Mouse (Mus musculus) mature B cell (primary cell): Measurements from ENCODE around the gene Tcn2.
"Not testable (repeated sequence)": the region's sequence is repeated elsewhere in the genome, so short reads cannot be mapped to it uniquely, and the experiment has no call there.

Experiments used
- in situ Hi-C: fragments of 300-500 bp; cut with MboI; formaldehyde crosslinking; loops from 2 replicates; pipeline ENCODE4 v1.14.3; 2019

The Tcn2 gene

DNA sequence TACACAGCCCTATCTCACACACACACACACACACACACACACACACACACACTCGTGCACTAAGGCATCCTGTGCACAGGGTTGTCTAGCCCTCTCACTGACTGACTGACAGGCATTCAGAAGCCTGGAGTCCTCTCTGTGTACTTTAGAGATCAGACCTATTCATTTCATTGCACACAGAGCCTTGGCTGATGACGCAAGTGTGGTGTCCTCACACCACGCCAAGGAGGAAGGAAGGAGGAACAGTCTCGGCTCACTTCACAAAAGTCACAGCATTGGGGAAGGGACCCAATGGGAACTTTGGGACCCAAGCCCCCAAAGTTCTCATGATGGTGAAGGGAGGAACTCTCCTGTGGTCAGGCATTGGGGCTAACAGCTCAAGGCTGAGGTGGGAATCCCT is 1.9 kb downstream of the Tcn2 start:
- in situ Hi-C loops, result no loop called here

DNA sequence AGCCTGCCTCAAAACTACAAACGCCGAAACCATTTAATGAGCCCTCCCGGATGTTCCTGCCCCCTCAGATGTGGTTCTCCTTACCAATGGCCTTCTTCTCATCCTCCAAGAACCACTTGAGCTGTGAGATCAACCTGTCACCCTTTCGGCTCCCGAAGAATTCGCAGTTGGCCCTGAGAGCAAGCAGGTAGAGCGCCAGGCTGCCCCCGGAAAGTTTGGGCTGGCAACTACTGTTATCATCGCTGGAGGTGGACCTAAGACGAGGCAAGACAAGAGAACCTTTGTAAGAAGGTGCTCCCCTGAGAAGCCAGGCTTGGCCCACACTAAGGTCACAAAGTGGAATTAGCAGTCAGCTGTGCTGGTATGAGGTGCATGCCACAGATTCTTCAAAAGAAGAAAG is 6.0 kb downstream of the Tcn2 start:
- in situ Hi-C loops, result no loop called here

DNA sequence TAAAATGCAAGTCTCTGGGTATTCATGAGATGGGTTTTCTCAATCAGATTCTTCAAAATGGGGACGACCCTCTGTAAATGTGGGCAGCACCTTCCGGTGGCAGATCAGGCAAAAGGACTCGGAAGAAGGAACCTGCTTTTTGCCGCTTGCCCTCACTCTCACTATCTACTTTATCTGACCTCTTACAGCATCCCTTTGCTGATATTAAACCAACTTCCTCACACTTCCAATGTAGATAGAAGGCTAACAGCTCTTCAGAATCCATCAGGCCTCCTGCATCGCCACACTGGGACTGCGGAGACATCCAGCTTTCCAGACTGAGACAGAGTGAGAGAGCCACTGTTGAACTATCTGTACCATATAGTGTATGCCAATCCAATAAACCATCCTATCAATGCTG is 9.2 kb downstream of the Tcn2 start:
- in situ Hi-C loops, result no loop called here

DNA sequence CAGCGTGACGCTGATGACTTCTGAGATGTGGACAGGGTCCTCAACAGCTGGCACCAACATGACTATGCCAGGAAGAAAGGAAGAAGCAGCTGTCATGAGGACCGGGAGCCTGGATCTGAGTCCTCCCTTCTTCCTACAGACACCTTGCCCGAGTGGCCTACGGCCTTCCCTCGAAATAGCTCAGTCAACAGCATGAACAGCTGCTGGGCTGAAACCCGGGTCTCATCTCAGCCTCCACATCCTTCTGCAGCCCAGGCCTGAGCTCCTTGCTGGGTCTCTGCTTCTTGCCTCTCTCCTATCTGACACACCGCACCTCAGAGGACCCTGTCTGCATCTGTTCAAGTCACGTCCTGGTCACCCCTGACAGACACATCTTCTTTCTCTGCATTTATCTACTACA is 9.8 kb downstream of the Tcn2 start:
- in situ Hi-C loops, result no loop called here

DNA sequence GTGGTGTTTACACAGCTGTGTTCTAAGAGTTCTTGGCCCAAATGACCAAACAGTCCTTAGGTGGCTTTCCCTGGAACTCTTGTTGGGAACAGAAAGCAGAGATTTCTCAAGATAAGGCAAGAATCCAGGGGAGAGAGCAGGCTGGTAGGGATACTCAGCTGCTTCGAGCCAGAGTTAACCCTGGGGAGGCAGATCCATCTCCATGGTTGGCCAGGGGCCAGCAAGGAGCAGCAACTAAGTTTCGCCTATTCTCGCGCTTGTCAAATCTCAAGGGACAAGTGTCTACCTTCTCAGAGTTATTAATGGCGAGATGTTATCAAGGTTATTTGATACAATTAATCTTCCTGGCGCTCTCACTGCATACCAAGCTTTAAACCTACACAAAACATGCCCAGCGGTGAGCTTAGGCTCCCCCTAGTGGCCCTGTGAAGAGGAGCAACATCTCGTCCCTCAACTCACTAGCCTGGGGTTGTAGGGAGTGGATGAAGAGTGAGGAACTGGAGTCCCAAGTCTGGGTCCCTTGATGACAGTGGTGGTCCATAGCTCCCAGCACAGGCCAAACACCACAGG is 10.6 kb downstream of the Tcn2 start:
- in situ Hi-C loops, result no loop called here

DNA sequence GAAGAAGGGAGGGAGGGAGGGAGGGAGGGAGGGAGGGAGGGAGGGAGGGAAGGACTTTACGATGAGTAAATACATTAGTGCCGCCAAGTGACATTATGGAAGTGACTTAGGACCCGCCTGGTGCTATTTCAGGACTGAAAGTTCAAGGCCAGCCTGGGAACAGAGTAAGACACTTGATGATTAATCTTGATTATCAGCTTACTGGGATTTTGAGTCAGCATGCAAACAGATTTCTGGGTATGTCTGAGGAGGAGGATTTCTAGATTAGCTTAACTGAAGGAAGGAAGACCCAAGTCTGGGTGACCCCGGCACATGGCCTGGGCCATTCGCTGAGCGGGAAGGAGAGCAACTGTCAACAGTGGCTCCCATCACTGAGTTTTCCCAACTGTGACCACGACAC is 11.5 kb downstream of the Tcn2 start:
- in situ Hi-C loops, result no loop called here

DNA sequence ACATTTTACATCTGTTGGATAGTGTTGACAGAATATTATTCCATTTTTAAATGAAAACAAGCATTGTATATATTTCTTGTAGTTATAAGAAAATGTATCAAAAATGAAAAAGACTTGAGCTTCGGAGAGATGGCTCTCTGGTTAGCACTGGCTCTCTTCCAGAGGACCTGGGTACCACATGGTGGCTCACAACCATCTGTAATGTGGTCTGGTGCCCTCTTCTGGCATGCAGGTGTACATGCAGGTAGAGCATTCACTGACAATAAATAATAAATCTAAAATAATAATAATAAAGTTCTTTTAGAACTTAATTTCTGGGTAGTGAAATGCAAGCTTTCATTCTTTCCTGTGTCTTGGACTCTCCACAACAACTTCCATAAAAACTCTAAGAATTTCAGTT is 13.2 kb downstream of the Tcn2 start:
- in situ Hi-C loops, result no loop called here

DNA sequence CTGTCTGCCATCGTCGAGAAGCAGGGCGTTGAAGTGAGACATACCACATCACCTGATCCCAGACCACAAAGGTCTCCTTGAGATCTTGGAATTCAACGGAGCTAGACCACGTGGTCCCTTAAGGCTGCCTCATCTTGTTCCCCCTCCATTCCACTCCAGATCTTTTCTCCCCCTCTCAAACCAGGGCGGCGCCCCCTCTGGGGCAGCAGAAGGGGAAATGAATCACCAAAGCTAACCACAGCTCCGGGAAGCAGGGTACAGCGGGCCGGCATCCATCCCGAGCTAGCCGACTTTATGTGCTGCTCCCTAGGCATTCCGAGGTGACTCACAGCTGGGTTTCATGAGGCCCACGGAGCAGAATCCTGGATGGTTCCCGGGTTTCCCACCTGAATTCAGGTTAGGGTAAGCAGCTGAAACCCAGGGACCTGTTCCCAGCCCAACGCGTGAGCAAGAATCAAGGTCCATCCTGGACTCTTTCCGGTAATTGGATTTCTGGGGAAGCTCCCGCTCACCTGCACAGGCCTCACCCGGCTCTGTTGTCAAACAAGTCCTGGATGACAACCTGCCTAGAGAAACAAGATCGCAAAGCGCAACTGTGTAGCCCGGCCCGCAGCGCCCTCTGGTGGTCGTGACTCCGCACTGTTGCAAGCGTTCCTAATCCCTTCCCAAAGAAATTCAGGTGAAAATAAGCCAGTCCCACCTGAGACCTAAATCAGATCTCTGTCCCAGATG is 17.7 kb downstream of the Tcn2 start, which contains the start of gene Slc35e4:
Gene Slc35e4 (minus strand): TSS at position 556 of the 732 bp plus-strand sequence.
- in situ Hi-C loops, result no loop called here

DNA sequence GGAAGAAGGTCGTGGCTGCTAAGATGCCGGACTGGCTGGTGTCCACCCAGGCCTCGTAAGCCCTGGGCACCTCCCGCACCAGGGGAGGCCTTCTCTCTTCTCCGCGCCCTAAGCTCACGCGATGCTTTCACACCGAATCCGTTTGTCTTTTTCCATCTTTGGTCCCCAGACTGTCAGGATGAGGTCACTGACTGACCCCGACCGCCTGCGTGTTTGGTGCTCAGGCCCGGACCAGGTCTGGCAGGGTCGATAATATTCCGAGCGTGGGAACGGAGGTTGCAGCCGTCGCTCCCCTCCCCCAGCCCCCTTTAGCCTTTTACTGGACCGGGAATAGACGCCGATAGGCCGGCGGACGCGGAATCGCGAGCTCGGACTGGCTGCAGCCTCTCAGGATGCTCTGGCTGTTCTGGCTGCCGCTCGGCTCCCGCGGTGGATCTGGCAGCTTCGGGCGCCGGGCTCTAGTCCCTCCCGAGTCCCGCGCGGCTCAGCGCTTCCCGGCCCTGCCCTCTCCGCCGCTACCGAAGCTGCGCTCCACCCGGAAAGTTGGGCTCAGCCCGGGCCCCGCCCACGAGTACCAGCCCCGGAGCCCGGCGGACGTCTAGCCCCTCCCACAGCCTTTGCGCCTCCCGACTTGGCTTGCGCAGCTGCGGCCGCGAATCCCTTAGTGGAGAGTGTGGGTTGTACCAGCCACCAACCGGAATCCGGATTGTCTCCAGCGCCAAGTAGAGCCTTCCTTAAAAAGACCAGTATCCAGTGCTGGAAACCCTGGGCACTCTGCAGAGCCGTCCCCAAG is 18.4 kb downstream of the Tcn2 start:
- in situ Hi-C loops, result no loop called here

DNA sequence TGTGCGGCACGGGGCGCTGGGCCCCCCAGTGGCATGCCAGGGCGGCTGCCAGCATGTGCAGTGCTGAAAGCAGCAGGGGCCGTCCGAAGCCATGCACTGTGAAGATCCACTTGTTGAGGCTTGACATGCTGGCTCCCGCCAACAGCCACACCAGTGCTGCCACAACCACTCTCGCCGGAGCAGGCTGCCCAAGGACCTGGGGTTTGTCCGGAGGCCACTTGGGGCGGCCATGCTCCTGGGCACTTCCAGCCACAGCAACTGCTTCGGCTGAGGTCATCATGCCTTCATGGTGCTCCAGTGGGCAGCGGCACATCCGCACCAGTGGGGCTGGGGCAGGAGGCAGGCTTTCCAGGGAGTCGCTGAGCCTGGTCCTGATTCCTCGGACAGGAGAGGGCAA is 19.1 kb downstream of the Tcn2 start:
- in situ Hi-C loops, result no loop called here

DNA sequence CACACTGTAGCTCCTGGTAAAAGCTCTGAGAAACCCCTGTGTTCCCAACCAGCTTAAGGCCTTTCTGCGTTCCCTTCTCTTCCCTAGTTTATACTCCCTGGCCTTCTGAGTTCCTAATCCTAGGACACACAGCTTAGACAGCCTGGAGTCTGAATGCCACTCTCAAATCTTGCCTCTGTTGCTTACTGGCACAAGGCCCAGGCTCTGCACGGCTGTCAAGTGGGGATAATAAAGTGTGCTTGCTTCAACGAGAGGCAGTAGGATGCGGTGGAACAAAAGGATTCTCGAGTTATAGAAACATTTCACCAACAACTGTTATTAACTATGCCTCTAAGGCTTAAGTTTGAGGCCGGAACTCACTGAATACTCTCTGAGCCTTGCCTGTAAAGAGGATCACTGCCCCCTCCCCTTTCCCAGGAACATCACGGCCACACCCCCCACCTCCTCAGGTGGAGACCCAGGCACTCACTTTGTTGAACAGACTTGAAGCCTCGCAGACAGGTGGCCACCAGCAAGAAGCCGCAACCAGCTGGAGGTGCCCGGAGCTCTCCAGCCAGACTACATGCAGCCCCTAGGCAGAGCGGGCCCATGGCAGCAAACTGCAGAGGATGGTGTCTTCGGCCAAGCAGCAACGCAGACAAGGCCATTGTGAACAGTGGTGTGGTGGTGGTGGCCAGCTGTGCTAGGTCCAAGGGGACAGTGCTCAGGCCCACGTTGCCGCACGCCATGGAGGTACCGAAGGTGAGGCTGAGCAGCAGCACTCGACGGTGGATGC is 19.7 kb downstream of the Tcn2 start:
- in situ Hi-C loops, result no loop called here

DNA sequence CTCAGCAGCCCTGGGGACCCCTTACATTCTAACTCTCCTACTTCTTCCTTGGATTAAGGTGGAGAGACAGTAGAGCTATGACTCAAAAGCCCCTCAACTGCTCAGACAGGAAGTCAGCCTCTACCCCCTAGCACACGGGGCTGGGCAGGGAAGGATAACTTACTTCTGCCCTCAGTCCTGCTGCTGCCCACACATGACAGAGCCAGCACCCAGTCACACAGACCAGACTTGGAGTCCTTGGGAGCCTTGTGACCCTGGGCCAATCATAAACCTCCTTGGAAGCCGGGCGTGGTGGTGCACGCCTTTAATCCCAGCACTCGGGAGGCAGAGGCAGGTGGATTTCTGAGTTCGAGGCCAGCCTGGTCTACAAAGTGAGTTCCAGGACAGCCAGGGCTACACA is 20.5 kb downstream of the Tcn2 start:
- in situ Hi-C loops, result not testable (repeated sequence)

DNA sequence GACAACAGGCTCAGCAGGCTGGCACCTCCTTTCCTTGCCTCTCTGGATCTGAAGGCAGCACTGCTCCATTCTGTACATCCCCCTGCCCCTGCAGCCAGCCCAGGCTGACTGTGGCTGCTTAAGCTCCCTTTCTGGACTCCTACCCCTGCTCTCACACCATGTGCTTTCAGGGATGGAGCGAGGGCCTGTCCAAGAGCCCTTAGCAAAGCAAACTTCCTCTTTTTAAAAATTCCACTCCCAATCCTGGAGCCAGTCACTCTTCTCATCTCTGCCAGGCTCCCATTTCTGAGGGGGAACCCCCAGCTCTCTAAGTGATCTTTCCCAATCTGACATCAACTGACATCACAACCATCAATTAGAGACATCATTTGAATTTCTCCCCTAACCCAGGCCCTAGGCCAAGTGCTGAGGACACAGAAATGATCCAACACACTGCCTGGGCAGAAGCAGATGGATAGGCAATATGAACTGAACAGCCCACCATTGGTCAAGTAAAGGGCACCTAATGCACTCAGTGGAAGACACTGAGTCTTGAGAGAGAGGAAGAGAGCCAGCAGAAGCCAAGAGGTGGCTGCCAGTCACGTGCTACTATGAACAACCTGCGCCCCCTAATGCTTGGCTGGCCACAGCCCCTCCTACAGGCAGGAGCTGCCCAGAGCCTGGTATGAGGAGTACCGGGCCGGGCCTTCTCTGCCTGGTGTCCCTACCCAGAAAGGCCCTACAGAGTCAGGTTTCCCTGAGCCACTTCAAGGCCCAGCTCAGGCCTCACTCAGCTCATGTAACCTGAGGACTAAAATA is 21.2 kb downstream of the Tcn2 start:
- in situ Hi-C loops, result no loop called here

DNA sequence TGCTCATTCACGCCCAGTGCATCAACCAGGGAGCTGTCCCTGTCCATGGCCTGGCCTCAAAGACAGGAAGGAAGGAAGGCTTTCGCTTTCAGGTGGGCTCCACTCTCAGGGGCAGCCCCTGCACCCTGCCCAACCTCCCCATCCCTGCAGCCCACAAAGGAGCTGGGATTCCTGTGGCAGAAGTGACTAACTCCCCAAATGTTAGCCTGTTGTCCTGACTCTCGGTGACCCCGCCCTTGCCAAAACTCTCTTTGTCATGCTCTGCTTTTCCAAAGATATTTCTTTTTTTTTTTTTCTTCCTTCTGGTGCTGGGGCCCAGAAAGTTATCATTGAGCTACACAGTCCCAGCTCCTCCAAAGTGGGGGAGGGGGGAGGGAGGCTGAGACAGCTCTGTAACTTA is 22.7 kb downstream of the Tcn2 start:
- in situ Hi-C loops, result no loop called here

DNA sequence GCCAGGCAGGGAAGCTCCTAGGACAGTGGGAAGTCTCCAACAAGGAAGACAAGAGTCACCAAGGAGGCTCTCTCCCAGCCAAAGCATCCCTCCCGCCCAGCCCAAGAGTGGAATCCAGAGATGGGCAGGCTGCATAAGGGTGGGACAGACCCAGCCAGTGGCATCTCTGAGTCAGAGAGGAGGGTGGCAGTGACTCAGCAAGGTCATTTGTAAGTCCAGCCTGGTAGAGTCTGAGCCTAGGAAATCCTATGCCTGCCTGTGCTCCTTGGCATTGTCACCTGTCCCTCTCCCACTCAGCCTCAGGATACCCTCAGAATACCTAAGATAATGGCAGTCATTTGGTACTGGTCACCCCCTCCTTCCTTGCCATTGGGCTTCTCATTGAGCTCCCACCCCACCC is 26.5 kb downstream of the Tcn2 start:
- in situ Hi-C loops, result no loop called here

DNA sequence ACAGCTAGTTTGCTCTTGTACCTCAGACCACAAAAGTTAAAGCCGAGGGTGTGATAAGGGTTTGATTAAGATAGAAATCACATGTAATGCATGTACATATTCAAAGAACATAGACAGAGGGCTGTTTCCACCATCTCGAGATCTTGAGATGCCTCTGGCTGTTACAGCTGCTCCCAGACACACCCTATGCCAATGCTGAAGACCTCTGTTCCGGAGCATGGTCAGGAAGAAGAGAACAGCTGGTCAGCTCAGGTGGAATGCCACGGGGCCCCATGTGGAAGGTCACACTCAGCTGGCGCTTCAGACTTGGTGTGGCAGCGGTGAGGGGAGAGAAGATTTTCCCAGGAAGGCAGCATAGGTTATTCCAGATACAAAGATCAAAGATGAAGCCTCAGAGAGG is 27.3 kb downstream of the Tcn2 start:
- in situ Hi-C loops, result no loop called here

DNA sequence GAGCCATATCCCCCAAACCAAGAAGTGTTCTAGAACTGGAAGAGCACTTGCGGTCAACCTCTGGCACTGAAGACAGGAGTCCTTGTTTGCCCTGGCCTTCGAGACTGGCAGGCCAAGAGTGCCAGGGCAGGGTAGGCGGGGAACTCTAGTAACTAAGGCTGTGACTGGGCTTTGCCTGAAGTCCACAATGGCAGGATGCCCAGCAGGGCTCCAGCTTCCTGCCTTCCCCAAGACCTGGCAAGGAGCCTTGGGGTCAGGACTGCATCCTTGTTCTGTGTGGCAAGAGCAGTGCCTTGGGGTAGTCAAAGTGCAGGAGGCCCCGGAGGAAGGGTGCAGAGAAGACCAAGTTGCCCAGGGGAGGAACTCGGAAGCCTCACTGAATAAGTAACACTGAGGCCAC is 28.9 kb downstream of the Tcn2 start:
- in situ Hi-C loops, result no loop called here

DNA sequence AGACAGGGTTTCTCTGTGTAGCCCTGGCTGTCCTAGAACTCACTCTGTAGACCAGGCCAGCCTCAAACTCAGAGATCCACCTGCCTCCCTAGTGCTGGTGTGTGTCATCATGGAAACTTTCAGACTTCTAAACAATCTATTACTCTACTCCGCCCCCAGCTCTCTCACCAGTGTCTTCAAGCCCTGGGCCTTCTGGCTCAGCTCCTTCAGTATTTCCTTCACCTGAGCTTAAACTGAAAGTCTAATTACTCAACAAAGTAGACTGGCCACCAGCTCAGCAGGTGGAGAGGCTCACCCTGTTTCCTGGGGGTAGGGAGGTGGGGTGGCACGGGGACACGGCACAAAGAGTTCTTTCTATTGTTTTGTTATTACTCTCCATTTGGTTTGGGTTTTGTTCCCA is 29.4 kb downstream of the Tcn2 start:
- in situ Hi-C loops, result no loop called here

DNA sequence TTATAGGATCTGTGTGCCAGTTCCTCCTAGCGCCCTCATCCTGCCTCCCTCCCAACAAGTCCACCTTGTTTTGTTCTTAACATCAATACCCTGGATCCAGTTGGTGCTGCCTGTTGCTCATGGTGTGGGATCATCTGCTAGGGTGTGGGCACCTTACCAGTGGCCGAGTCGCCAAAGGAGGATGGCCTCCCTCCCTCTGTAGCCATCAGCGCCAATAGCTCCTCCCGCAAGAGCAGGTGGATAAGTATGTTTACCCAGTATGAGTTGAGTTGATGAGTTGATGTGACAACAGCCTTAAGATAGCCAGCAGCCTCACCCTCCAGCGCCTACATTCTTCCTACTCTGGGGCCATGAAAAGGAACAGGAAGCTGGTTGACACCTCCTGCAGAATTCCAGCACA is 31.7 kb downstream of the Tcn2 start:
- in situ Hi-C loops, result no loop called here

DNA sequence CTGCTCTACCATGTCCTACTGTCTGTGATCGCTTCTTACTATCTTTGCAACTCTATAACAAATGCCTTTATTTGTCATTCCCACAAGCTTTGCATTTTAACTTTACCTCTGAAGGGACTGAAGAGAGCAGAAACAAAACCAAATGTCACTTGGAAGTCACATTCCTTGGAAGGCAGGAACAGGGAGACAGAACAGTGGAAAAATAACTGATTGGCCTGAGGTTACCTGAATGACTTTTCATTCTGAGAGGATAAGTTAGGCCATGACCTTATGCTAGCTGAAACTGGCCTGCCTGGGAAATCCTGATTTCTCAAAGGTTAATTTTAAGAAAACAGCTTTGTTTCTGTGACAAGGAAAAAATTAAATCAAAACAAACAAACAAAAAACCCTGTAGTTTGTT is 36.0 kb downstream of the Tcn2 start:
- in situ Hi-C loops, result no loop called here

DNA sequence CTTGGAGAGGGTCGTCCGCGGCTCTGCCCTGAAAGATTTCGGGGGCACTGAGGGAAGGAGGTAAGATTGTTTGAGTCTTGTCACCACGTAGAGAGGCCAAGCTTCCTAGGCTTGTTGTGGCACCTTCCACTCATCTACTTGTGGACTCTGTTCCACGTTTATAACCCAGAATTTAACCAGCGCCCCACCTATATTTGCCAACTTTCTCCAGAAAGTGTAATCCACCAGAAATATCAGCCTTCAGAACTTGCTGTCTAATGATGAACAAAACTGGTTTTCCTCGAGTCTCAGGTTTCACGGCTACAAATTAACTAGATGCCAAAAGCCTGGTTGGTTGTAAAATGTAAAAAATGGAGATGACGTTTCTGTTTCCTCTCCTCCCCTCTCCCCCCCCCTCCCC is 36.5 kb downstream of the Tcn2 start:
- in situ Hi-C loops, result no loop called here
